Mouse (Mus musculus) erythroblast, embryonic 14.5 days (primary cell): Measurements from ENCODE around the gene Urm1. TPM values are rescaled to one million over a fixed set of nuclear protein-coding genes. Genes with fewer than 3 reads are reported as not detected.
"Not testable (repeated sequence)": the region's sequence is repeated elsewhere in the genome, so short reads cannot be mapped to it uniquely, and the experiment has no call there.

Experiments
- H3K27me3 ChIP-seq: 2 replicates; pipeline ENCODE4 v1.6.1; 2012; ENCODE audit warnings: inconsistent platforms; ENCODE audit not compliant: control insufficient read depth
- H3K36me3 ChIP-seq: 2 replicates; pipeline ENCODE4 v1.6.1; 2012; ENCODE audit warnings: mild to moderate bottlenecking, inconsistent platforms; ENCODE audit not compliant: control insufficient read depth
- H3K4me1 ChIP-seq: 2 replicates; pipeline ENCODE4 v1.6.1; 2012; ENCODE audit warnings: inconsistent platforms; ENCODE audit not compliant: control insufficient read depth
- H3K4me3 ChIP-seq: replicated peaks from 2 replicates; pipeline ENCODE3; 2012; ENCODE audit warnings: moderate library complexity, mild to moderate bottlenecking, inconsistent platforms
- H3K9me3 ChIP-seq: 2 replicates; pipeline ENCODE4 v1.6.1; 2012; ENCODE audit warnings: low read length, inconsistent platforms, mixed read lengths; ENCODE audit not compliant: control insufficient read depth
- GATA1 ChIP-seq: IDR thresholded peaks from 2 replicates; pipeline ENCODE4 v1.6.1; 2012; ENCODE audit warnings: low read length, inconsistent platforms, mixed read lengths
- TAL1 ChIP-seq: IDR thresholded peaks from 3 replicates; pipeline ENCODE4 v1.6.1; 2012; ENCODE audit warnings: low read length, inconsistent platforms, mixed read lengths
- polyA plus RNA-seq: library from polyadenylated mRNA; stranded (reverse); fragments of >175 nt; gene quantifications from 2 replicates; pipeline ENCODE4 v1.2.3, GENCODE M21; 2012

Gene Urm1
- polyA plus RNA-seq, result 5.1 and 6.7 TPM in 2 replicates

DNA sequence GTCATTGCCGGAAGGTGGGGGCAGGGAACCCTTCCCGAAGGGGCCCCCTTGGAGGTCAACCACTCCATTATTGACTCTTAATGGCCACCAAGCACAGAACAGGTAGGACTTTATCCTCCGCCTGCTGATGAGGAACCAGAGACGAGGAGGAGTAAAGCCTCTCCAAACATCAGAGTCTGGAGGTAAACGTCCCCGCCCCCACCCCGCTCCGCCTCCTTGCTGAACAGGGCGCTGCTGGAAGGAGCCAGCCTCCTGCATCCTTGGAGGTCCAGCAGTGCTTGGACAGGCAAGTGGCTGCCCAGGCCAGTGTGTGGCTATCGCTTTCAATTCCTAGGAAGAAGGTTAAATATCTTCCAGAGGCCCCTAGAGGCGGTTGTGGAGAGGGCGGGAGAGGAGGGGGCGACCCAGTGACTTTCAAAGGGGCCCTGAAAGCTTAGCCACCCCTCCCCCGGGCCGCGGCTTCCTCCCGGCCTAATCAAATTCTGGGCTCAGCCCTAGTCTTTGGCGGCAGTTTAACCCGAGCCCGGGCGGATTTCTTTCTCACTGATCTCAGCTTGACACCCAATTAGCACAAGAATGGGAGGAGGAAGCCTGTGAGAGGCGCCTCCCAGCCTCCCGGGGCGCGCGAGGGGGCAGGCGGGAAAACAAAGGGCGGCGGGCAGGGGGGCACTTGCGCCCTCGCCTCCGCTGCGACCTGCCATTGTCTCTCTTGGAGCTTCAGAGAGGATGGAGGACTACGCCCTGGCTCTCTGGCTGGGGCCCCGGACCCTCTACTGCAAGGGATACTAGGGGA, at the start of gene Urm1:
Gene Urm1, plus strand, starts transcription at position 51 of the 793 bp plus-strand sequence.
- no peaks in the 10 kb centered on the region for H3K27me3 ChIP-seq
- H3K4me3 ChIP-seq, result peak within 1 kb of the TSS; percentile 61
- H3K36me3 ChIP-seq, result no peaks in the 10 kb centered on the region; the same call in 1 of the 2 replicates
- no peaks in the 10 kb centered on the region for H3K9me3 ChIP-seq
- H3K4me1 ChIP-seq, result peaks cover 23% of the 10 kb centered on the region
- TF ChIP-seq GATA1 (no peak), TAL1 (no peak)

DNA sequence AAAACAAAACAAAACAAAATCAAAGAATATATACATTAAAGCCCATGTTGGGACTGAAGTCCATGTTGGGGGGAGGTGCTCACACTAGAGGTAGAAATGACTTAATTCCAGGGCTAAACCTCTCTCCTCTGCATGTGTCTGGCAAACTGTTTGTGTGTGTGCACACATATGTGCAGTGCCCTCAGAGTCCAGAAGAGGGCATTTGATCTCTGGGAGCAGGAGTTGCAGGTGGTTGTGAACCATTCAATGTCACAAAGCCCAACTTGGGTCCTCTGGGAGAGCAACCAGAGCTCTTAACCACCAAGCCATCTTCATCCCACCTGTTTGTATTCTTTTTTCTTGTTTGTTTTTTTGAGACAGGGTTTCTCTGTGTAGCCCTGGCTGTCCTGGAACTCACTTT, 49.7 kb upstream of the Urm1 start:
- peaks cover 4% of the 10 kb centered on the region for H3K36me3 ChIP-seq
- TF ChIP-seq TAL1 (no peak), GATA1 (no peak)
- H3K27me3 ChIP-seq, result no peaks in the 10 kb centered on the region
- peaks cover 12% of the 10 kb centered on the region for H3K4me1 ChIP-seq
- no peaks in the 10 kb centered on the region; the same call in 1 of the 2 replicates for H3K9me3 ChIP-seq
- H3K4me3 ChIP-seq, result no peak overlapping the region

GRCm38 (mm10) chr2:29771611-29772461, 48.0 kb upstream of the Urm1 start:
- Histone ChIP-seq H3K9me3 (no peaks in the 10 kb centered on the region; the same call in 1 of the 2 replicates), H3K4me3 (no peak overlapping the region), H3K4me1 (peaks cover 12% of the 10 kb centered on the region), H3K36me3 (peaks cover 16% of the 10 kb centered on the region), H3K27me3 (no peaks in the 10 kb centered on the region)
- no peak for TF ChIP-seq TAL1
- TF ChIP-seq GATA1, result no peak

DNA sequence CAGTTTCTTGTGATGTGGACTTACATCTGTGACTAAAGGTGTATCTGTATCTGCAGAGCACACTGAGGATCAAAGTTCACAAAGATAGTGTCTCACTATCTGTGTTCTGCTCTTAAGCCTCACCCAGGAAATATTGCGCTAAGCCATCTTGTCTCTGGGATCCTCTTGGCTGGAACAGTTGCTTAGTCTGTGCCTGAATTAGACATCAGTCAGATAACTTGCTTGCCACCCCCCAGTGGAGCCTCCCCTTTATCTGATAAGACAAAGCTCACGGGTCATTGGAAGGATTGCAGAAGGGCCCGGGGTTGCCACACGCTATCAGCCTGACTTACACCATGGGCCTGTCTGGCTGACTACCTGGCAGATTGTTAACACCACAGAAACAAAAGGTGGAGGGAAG, 46.6 kb upstream of the Urm1 start:
- Histone ChIP-seq H3K27me3 (no peaks in the 10 kb centered on the region), H3K4me1 (peaks cover 12% of the 10 kb centered on the region), H3K36me3 (peaks cover 31% of the 10 kb centered on the region), H3K9me3 (no peaks in the 10 kb centered on the region; the same call in 1 of the 2 replicates), H3K4me3 (no peak overlapping the region)
- TF ChIP-seq GATA1 (no peak), TAL1 (no peak)

DNA sequence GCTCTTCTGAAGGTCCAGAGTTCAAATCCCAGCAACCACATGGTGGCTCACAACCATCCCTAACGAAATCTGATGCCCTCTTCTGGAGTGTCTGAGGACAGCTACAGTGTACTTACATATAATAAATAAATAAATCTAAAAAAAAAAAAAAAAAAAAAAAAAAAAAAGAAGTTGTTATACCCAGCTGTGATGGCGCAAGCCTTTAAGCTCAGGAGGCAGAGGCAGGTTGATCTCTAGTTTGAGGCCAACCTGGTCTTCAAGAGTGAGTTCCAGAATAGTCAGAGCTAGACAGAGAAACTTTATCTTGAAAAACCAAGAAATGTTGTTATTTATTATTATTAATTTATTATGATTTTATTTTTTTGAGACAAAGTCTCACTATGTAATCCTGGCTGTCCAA, 38.6 kb upstream of the Urm1 start:
- H3K9me3 ChIP-seq, H3K27me3 ChIP-seq, H3K4me1 ChIP-seq, H3K4me3 ChIP-seq: not testable (repeated sequence)
- peaks cover 95% of the 10 kb centered on the region for H3K36me3 ChIP-seq

DNA sequence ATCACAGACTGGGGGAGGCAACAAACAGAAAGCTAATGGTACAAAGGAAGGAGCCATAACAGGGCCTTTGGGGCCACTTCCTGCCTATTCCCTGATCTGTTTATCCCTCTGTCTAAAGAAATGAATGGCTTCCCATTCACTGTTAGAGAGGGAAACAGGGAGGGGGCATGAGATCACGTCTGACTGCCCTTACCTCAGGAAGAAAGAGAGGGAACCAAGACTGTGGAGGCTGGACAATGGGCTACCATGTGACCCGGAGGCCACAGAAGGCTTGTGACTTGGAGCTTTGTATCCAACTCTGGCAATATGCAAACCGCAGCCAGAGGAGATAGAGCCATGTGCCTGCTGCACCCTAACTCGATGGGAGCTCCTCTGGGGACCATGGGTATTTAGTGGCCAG, 35.6 kb upstream of the Urm1 start:
- peaks cover 8% of the 10 kb centered on the region; the same call in 1 of the 2 replicates for H3K9me3 ChIP-seq
- H3K4me1 ChIP-seq, result peaks cover 24% of the 10 kb centered on the region
- no peak overlapping the region for H3K4me3 ChIP-seq
- peaks cover 68% of the 10 kb centered on the region for H3K36me3 ChIP-seq
- TF ChIP-seq TAL1 (no peak), GATA1 (no peak)
- H3K27me3 ChIP-seq, result no peaks in the 10 kb centered on the region

GRCm38 (mm10) chr2:29787104-29787917, 32.6 kb upstream of the Urm1 start, which contains the start of gene Coq4:
TSS of gene Coq4 (plus strand) at chr2:29787493.
- peaks cover 58% of the 10 kb centered on the region for H3K36me3 ChIP-seq
- peaks cover 25% of the 10 kb centered on the region for H3K4me1 ChIP-seq
- H3K27me3 ChIP-seq, result no peaks in the 10 kb centered on the region
- H3K9me3 ChIP-seq, result no peaks in the 10 kb centered on the region; the same call in 1 of the 2 replicates
- H3K4me3 ChIP-seq, result peak within 1 kb of the TSS; percentile 81
- TF ChIP-seq TAL1 (no peak), GATA1 (no peak)

- Histone ChIP-seq H3K4me1 (peaks cover 25% of the 10 kb centered on the region), H3K36me3 (peaks cover 55% of the 10 kb centered on the region), H3K9me3 (no peaks in the 10 kb centered on the region), H3K27me3 (no peaks in the 10 kb centered on the region), H3K4me3 (peak within 1 kb of the TSS; percentile 81)
- TF ChIP-seq TAL1 (no peak), GATA1 (no peak)
Observed at GRCm38 (mm10) chr2:29787937-29788681, 31.8 kb upstream of the Urm1 start, which contains the start of gene Trub2. TSS of gene Trub2 (minus strand) at chr2:29788502.
